ENCODE assay signal across 8 mouse cellular contexts in the genomic region with DNA sequence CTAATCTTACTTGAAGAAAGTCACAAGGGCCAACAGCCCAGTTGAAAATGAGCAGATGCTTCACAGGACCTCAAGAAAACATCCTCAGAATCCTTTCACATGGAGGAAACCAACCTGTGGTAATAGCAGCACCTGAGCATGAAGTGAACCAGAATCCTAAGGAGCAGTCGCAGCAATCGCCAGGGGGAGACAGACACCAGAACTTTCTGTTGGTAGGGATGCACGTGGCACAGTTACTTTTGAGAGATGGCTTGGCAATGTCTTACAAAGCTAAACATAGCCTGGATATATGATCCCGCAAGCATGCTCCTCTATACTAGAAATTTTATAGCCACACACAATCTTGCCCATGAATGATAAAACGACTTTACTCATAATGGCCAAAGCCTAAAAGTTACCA.
DNase-seq lines count a peak whose midpoint lies in the region; ATAC-seq and TF ChIP-seq lines count a peak whose summit lies in the region.
"Had no signal": no experiment of that assay in that cellular context is flagged by ENCODE, and none has a peak within 500 bp of the region (broad histone marks: within the 10 kb centered on the region; RNA-seq: fewer than 3 reads in every experiment).

No protein-coding gene starts in this region.

- H3K36me3 ChIP-seq in kidney, postnatal 0 days (ENCODE audit: insufficient read depth, low read length) = no peaks in the 10 kb centered on the region
- H3K36me3 ChIP-seq in kidney, embryonic 15.5 days = no peaks in the 10 kb centered on the region
- no peaks in the 10 kb centered on the region for H3K36me3 ChIP-seq in E14TG2a.4 (ENCODE audit: insufficient read depth, low read length)
- H3K36me3 ChIP-seq in lung, postnatal 0 days (ENCODE audit: insufficient read depth, low read length) = no peaks in the 10 kb centered on the region

- H3K4me3 ChIP-seq in kidney, postnatal 0 days (replicated peaks; ENCODE audit: low read depth, low read length) = no peak overlapping the region
- no peak overlapping the region for H3K4me3 ChIP-seq in kidney, embryonic 15.5 days (replicated peaks)
- no peak overlapping the region for H3K4me3 ChIP-seq in E14TG2a.4 (replicated peaks; ENCODE audit: low read length)
- no peak overlapping the region for H3K4me3 ChIP-seq in lung, postnatal 0 days (ENCODE audit: low read depth, low read length)
- H3K4me3 ChIP-seq: erythroblast, embryonic 14.5 days had no signal

- ATAC-seq in kidney, postnatal 0 days (replicated peaks; ENCODE audit: low FRiP score, low read depth) = no peak
- no peak for ATAC-seq in kidney, embryonic 15.5 days (replicated peaks; ENCODE audit: low FRiP score)
- ATAC-seq in lung, postnatal 0 days = no peak
- ATAC-seq in inflammation-experienced regulatory T-cells, adult 6 months = no peak

- H3K27ac ChIP-seq in kidney, postnatal 0 days = no peak overlapping the region
- no peak overlapping the region for H3K27ac ChIP-seq in kidney, embryonic 15.5 days
- H3K27ac ChIP-seq in lung, postnatal 0 days (ENCODE audit: low read length) = no peak overlapping the region

- peak; percentile 40 for DNase-seq in kidney, postnatal 0 days (ENCODE audit: low spot score)
- peak; percentile 29 for DNase-seq in T-cell, adult 2 months (ENCODE audit: low spot score)
- DNase-seq in gastrocnemius, postnatal 36 days = peak; percentile 9 to 18
- peak; percentile 32 for DNase-seq in lung, postnatal 0 days (ENCODE audit: low spot score)

- WGBS in kidney, postnatal 0 days = 50% methylated on average over 5 of the region's 5 CpGs
- 47% methylated on average over 5 of the region's 5 CpGs for WGBS in kidney, embryonic 15.5 days
- 42% methylated on average over 5 of the region's 5 CpGs for WGBS in lung, postnatal 0 days

- no peak overlapping the region for H3K4me2 ChIP-seq in kidney, postnatal 0 days (ENCODE audit: low read length)
- H3K4me2 ChIP-seq in kidney, embryonic 15.5 days = no peak overlapping the region
- no peak overlapping the region for H3K4me2 ChIP-seq in lung, postnatal 0 days (replicated peaks; ENCODE audit: low read depth, low read length)

- intact Hi-C loops in gastrocnemius, postnatal 36 days (cut with DNase I) = loop anchor here (2.0 to 5.0 kb wide), 3 partner anchors 152 to 414 kb away; no protein-coding TSS in a partner anchor

- H3K27me3 ChIP-seq in kidney, postnatal 0 days (ENCODE audit: insufficient read depth, low read length) = no peaks in the 10 kb centered on the region
- H3K27me3 ChIP-seq in kidney, embryonic 15.5 days = 0 out of 2 replicates have a peak, but pooled peaks cover 3% of the 10 kb centered on the region
- H3K27me3 ChIP-seq in E14TG2a.4 (ENCODE audit: insufficient read depth, low read length) = 0 out of 2 replicates have a peak, but pooled peaks cover 7% of the 10 kb centered on the region
- no peaks in the 10 kb centered on the region for H3K27me3 ChIP-seq in lung, postnatal 0 days (replicated peaks; ENCODE audit: insufficient read depth, low read length)

- no peaks in the 10 kb centered on the region for H3K4me1 ChIP-seq in kidney, postnatal 0 days (replicated peaks; ENCODE audit: insufficient read depth, low read length)
- H3K4me1 ChIP-seq in kidney, embryonic 15.5 days = no peaks in the 10 kb centered on the region
- no peaks in the 10 kb centered on the region for H3K4me1 ChIP-seq in E14TG2a.4 (replicated peaks; ENCODE audit: low read depth, low read length)
- no peaks in the 10 kb centered on the region for H3K4me1 ChIP-seq in lung, postnatal 0 days (ENCODE audit: insufficient read depth, low read depth, low read length)

- H3K9ac ChIP-seq in kidney, postnatal 0 days (ENCODE audit: low read depth, low read length) = no peak overlapping the region
- H3K9ac ChIP-seq in kidney, embryonic 15.5 days = no peak overlapping the region
- no peak overlapping the region for H3K9ac ChIP-seq in lung, postnatal 0 days (replicated peaks; ENCODE audit: low read depth)

- no peaks in the 10 kb centered on the region for H3K9me3 ChIP-seq in kidney, postnatal 0 days (replicated peaks; ENCODE audit: low read length)
- H3K9me3 ChIP-seq in kidney, embryonic 15.5 days (replicated peaks) = no peaks in the 10 kb centered on the region
- no peaks in the 10 kb centered on the region for H3K9me3 ChIP-seq in E14TG2a.4 (ENCODE audit: low read length)
- no peaks in the 10 kb centered on the region for H3K9me3 ChIP-seq in lung, postnatal 0 days (ENCODE audit: low read length)

- TF ChIP-seq CTCF in kidney, postnatal 0 days (IDR thresholded peaks at IDR 0.05; ENCODE audit: low read depth) = peak; percentile 69
- 0 out of 2 replicates have a peak, but pooled peaks have one; percentile 6 for TF ChIP-seq CTCF in E14TG2a.4 (conservative IDR thresholded peaks at IDR 0.05; ENCODE audit: low read length)
- TF ChIP-seq CTCF in lung, postnatal 0 days (IDR thresholded peaks at IDR 0.05) = peak; percentile 72

- no peak for TF ChIP-seq EP300 in lung, postnatal 0 days (IDR thresholded peaks at IDR 0.05)

Comparison
In these comparisons a context has a peak if more than half of its experiments do, and no peak if none do; other contexts are left out.
1. CTCF ChIP-seq: peak in every context shown above with its lines; median percentile 72 in lung, postnatal 0 days; 69 in kidney, postnatal 0 days; 6 in E14TG2a.4.